Mouse (Mus musculus): ENCODE data around the gene B4galt7. TPM values are rescaled to one million over a fixed set of nuclear protein-coding genes. Genes with fewer than 3 reads are reported as not detected.
"Not testable (repeated sequence)": the region's sequence is repeated elsewhere in the genome, so short reads cannot be mapped to it uniquely, and the experiment has no call there.

Gene B4galt7
- total and polyA plus RNA-seq, 2 experiments: 7.9 to 14.8 TPM

GRCm38 (mm10) chr13:55634639-55635127 is 35.0 kb downstream of the B4galt7 start, which contains the start of gene Ddx46:
TSS of gene Ddx46 (plus strand) at chr13:55635027.
- no peak within 1 kb of the TSS; the same call in 1 of the 2 replicates for H3K27ac ChIP-seq (replicated peaks; ENCODE audit: insufficient read depth, low read depth, low read length)
- H3K4me1 ChIP-seq (ENCODE audit: control insufficient read depth, insufficient read depth, low read length): peaks cover 3% of the 10 kb centered on the region; the same call in 1 of the 2 replicates
- H3K4me3 ChIP-seq (ENCODE audit: insufficient read depth, low read depth, low read length): peak within 1 kb of the TSS; percentile 92
- H3K27me3 ChIP-seq (ENCODE audit: control insufficient read depth, insufficient read depth, low read length): no peaks in the 10 kb centered on the region
- H3K36me3 ChIP-seq (ENCODE audit: control insufficient read depth, insufficient read depth, low read length): peaks cover 11% of the 10 kb centered on the region; the same call in 1 of the 2 replicates
- TF ChIP-seq CTCF (IDR thresholded peaks at IDR 0.05; ENCODE audit: low read depth, low read length) (peak; percentile 87), POLR2A (IDR thresholded peaks at IDR 0.05; ENCODE audit: extremely low read depth, insufficient read depth, low read length) (0 out of 2 replicates have a peak, but pooled peaks have one; percentile 44)
- H3K9ac ChIP-seq (ENCODE audit: low read depth, low read length): peak within 1 kb of the TSS; percentile 81
- WGBS: 3% methylated on average over 30 of the region's 30 CpGs
- peak; percentile 73 for DNase-seq (ENCODE audit: extremely low read depth, low read depth, low spot score)
- peaks cover 15% of the 10 kb centered on the region; the same call in 1 of the 2 replicates for H3K79me2 ChIP-seq (ENCODE audit: control insufficient read depth, insufficient read depth, low read length)

DNA sequence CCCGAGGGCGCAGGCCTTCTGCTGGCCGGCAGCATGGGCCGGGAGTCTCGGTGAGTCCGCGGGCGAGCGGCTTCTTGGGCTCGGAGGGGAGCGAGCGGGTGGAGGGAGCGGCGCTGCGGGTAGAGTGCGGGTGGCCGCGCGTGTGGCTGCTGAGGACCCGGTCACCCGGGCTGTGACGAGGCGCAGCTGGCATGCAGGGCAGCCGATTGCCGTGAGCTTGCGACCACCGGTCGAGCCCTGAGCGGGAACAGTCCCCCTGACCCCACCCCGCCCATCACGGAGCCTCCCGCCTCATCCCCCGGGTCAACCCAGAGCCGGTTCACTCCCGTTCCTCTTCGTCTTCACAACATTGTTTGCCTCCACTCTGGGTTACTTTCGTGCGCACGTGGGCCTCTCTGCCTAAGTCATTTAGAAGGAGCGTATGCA is 35.5 kb downstream of the B4galt7 start:
- H3K4me1 ChIP-seq (ENCODE audit: control insufficient read depth, insufficient read depth, low read length): peaks cover 3% of the 10 kb centered on the region; the same call in 1 of the 2 replicates
- H3K79me2 ChIP-seq (ENCODE audit: control insufficient read depth, insufficient read depth, low read length): peaks cover 15% of the 10 kb centered on the region; the same call in 1 of the 2 replicates
- whole genome bisulfite sequencing: under 1% methylated on average over 35 of the region's 40 CpGs
- H3K9ac ChIP-seq (ENCODE audit: low read depth, low read length): peak overlapping the region; percentile 81
- peaks cover 12% of the 10 kb centered on the region; the same call in 1 of the 2 replicates for H3K36me3 ChIP-seq (ENCODE audit: control insufficient read depth, insufficient read depth, low read length)
- peak overlapping the region; percentile 92 for H3K4me3 ChIP-seq (ENCODE audit: insufficient read depth, low read depth, low read length)
- H3K27ac ChIP-seq (replicated peaks; ENCODE audit: insufficient read depth, low read depth, low read length): no peak overlapping the region; the same call in 1 of the 2 replicates
- no peak for TF ChIP-seq CTCF (IDR thresholded peaks at IDR 0.05; ENCODE audit: low read depth, low read length)
- no peak for TF ChIP-seq POLR2A (IDR thresholded peaks at IDR 0.05; ENCODE audit: extremely low read depth, insufficient read depth, low read length)
- H3K27me3 ChIP-seq (ENCODE audit: control insufficient read depth, insufficient read depth, low read length): no peaks in the 10 kb centered on the region
- DNase-seq (ENCODE audit: extremely low read depth, low read depth, low spot score): no peak

- Histone ChIP-seq H3K36me3 (ENCODE audit: control insufficient read depth, insufficient read depth, low read length) (peaks cover 17% of the 10 kb centered on the region; the same call in 1 of the 2 replicates), H3K4me3 (ENCODE audit: insufficient read depth, low read depth, low read length) (no peak overlapping the region), H3K4me1 (ENCODE audit: control insufficient read depth, insufficient read depth, low read length) (peaks cover 3% of the 10 kb centered on the region; the same call in 1 of the 2 replicates), H3K27ac (replicated peaks; ENCODE audit: insufficient read depth, low read depth, low read length) (no peak overlapping the region), H3K79me2 (ENCODE audit: control insufficient read depth, insufficient read depth, low read length) (peaks cover 22% of the 10 kb centered on the region), H3K9ac (ENCODE audit: low read depth, low read length) (no peak overlapping the region), H3K27me3 (ENCODE audit: control insufficient read depth, insufficient read depth, low read length) (no peaks in the 10 kb centered on the region)
- 91% methylated on average over 14 of the region's 14 CpGs for WGBS
- TF ChIP-seq CTCF (IDR thresholded peaks at IDR 0.05; ENCODE audit: low read depth, low read length) (no peak), POLR2A (IDR thresholded peaks at IDR 0.05; ENCODE audit: extremely low read depth, insufficient read depth, low read length) (no peak)
- DNase-seq (ENCODE audit: extremely low read depth, low read depth, low spot score): no peak
Observed at GRCm38 (mm10) chr13:55636185-55636983, 36.7 kb downstream of the B4galt7 start.

DNA sequence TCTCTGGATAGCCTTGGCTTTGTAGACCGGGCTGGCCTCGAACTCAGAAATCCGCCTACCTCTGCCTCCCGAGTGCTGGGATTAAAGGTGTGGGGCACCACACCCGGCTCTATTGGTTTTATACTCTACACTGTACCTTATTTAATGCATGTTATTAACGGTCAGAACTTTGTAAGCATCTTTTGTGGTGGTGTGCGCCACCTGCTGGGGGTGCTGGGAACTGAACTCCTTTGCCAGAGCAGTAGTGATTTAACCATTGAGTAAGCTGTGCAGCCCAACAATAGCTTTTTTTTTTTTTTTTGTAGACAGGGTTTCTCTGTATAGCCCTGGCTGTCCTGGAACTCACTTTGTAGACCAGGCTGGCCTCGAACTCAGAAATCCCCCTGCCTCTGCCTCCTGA is 40.8 kb downstream of the B4galt7 start:
- not testable (repeated sequence) for H3K27me3 ChIP-seq (ENCODE audit: control insufficient read depth, insufficient read depth, low read length); H3K4me3 ChIP-seq (ENCODE audit: insufficient read depth, low read depth, low read length); H3K9ac ChIP-seq (ENCODE audit: low read depth, low read length); H3K4me1 ChIP-seq (ENCODE audit: control insufficient read depth, insufficient read depth, low read length); H3K27ac ChIP-seq (replicated peaks; ENCODE audit: insufficient read depth, low read depth, low read length)
- 30% methylated on average over 8 of the region's 8 CpGs for WGBS
- Histone ChIP-seq H3K36me3 (ENCODE audit: control insufficient read depth, insufficient read depth, low read length) (peaks cover 16% of the 10 kb centered on the region; the same call in 1 of the 2 replicates), H3K79me2 (ENCODE audit: control insufficient read depth, insufficient read depth, low read length) (peaks cover 19% of the 10 kb centered on the region)
- TF ChIP-seq CTCF (IDR thresholded peaks at IDR 0.05; ENCODE audit: low read depth, low read length): peak; percentile 88
- DNase-seq (ENCODE audit: extremely low read depth, low read depth, low spot score): peak; percentile 37

DNA sequence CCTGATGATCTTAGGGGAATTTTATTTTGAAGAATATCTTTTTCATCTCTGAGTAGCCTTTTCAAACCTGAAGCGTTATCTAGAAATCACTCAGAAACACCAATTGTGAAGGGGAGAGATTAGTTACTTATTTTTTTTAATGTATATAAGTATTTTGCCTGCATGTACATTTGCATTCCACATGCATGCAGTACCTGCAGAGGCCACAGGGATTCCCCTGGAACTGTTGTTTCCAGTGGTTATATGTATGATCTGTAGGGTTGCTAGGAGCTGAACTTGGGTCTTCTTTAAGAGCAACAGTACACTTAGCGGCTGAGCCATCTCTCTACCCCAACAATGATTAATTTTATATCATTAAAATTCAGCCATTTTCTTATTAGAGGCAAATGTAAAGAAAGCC is 44.8 kb downstream of the B4galt7 start:
- 97% methylated on average over 2 of the region's 2 CpGs for WGBS
- H3K9ac ChIP-seq (ENCODE audit: low read depth, low read length): no peak overlapping the region
- no peak overlapping the region for H3K4me3 ChIP-seq (ENCODE audit: insufficient read depth, low read depth, low read length)
- TF ChIP-seq CTCF (IDR thresholded peaks at IDR 0.05; ENCODE audit: low read depth, low read length) (no peak), POLR2A (IDR thresholded peaks at IDR 0.05; ENCODE audit: extremely low read depth, insufficient read depth, low read length) (no peak)
- H3K4me1 ChIP-seq (ENCODE audit: control insufficient read depth, insufficient read depth, low read length): no peaks in the 10 kb centered on the region
- no peaks in the 10 kb centered on the region for H3K27me3 ChIP-seq (ENCODE audit: control insufficient read depth, insufficient read depth, low read length)
- DNase-seq (ENCODE audit: extremely low read depth, low read depth, low spot score): no peak
- no peak overlapping the region for H3K27ac ChIP-seq (replicated peaks; ENCODE audit: insufficient read depth, low read depth, low read length)
- H3K79me2 ChIP-seq (ENCODE audit: control insufficient read depth, insufficient read depth, low read length): peaks cover 11% of the 10 kb centered on the region
- H3K36me3 ChIP-seq (ENCODE audit: control insufficient read depth, insufficient read depth, low read length): peaks cover 43% of the 10 kb centered on the region
